Mouse (Mus musculus): ENCODE measurements around the gene Ncoa3. TPM values are rescaled to one million over a fixed set of nuclear protein-coding genes. Genes with fewer than 3 reads are reported as not detected.
A peak's percentile ranks its signal among the peaks of the same experiment; 100 is the strongest.

The Ncoa3 gene
- polyA plus RNA-seq, 1 experiment from 2014 or later: 14.6 TPM

DNA sequence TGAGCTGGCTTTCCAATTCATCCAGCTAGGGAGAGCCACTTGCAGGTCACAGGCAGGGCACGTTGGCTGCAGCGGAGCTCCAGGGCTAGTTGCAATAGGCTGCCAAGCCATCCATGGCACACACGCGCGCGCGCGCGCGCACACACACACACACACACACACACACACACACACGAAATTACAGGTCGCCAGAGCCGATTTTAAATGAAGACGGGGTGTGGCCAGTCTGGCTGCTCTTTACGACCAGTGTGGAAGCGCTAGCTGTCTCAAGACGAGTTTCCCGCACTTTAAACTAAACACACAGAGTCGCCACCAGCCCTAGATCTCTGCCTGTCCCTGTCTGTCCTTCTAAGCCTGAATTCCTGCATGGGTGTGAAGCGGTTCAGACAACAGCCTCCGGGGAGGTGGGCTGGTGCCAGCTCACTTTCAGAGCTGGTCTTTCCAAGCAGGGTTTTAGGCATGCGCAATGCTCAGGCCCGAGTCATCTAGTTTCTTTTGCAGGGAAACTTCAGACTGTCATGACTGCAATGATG, 5.4 kb upstream of the Ncoa3 start:
- no peaks in the 10 kb centered on the region; the same call in 1 of the 2 replicates for H3K4me1 ChIP-seq (replicated peaks; ENCODE audit: insufficient read depth, low read length)
- peak; percentile 52 for ATAC-seq (replicated peaks; ENCODE audit: low FRiP score, low read depth)
- peak; percentile 38; the same call in 1 of the 2 replicates for TF ChIP-seq CTCF (IDR thresholded peaks at IDR 0.05; ENCODE audit: low read depth)
- peak overlapping the region; percentile 37 for H3K4me3 ChIP-seq (replicated peaks; ENCODE audit: low read depth, low read length)
- H3K9me3 ChIP-seq (replicated peaks; ENCODE audit: low read length): no peaks in the 10 kb centered on the region
- H3K27ac ChIP-seq: peak overlapping the region; percentile 95
- H3K27me3 ChIP-seq (ENCODE audit: insufficient read depth, low read length): no peaks in the 10 kb centered on the region
- H3K36me3 ChIP-seq (ENCODE audit: insufficient read depth, low read length): no peaks in the 10 kb centered on the region
- under 1% methylated on average over 22 of the region's 23 CpGs for WGBS
- H3K9ac ChIP-seq (ENCODE audit: low read depth, low read length): peak overlapping the region; percentile 66
- DNase-seq (ENCODE audit: low spot score): peak; percentile 79
- H3K4me2 ChIP-seq (ENCODE audit: low read length): peak overlapping the region; percentile 69

DNA sequence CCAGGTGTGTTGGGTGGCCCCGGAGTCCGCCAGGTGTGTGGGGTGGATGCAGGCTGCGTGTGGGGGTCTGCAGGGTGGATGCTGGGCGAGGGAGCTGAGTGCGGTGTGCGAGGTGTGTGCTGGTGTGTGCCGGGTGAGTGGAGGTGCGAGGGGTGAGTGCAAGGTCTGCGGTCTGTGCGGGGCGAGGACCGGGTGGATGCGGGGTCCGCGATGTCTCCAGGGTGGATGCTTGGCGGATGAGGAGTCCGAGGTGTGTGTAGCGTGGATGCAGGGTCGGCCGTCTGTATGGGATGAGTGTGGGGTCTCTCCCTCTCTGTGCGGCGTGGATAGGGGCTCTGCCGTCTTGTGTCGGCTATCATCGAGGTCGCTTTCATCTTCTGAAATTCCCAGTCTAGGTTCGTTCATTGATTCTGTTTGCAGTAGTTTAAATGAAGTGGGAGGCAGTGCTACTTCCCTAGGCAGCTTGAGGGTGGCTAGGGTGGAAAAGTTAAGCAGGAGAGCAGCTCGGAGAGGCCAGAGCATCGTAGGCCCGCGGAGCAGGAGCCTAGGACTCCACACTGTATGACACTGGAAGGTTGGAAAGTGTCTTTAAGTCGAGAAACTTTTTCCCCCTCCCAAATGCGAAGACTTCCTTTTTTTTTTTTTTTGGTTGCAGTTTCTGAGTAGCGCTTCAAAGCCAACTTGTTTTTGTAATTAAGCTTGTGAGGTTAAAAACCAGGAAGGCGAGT, 901 bp downstream of the Ncoa3 start:
- 2% methylated on average over 32 of the region's 35 CpGs for WGBS

DNA sequence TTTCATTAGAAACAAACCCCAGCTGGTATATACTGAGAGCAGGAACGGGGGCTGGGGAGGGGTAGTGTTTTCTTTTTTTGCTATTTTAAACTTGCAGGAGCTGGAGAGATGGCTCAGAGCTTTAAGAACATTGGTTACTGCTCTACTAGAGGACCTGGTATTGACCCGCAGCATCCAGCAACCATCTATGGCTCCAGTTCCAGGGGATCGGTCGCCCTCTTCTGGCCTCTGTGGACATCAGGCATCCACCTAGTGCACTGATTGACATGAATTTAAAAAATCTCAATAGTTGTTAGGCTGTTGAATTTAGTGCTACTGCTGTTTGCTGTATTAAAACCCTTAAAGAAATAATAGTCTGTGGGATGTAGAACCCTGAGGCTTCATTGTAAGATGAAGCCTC, 1.9 kb downstream of the Ncoa3 start:
- H3K9me3 ChIP-seq (replicated peaks; ENCODE audit: low read length): no peaks in the 10 kb centered on the region
- no peaks in the 10 kb centered on the region for H3K36me3 ChIP-seq (ENCODE audit: insufficient read depth, low read length)
- no peak overlapping the region for H3K9ac ChIP-seq (ENCODE audit: low read depth, low read length)
- H3K4me3 ChIP-seq (replicated peaks; ENCODE audit: low read depth, low read length): no peak overlapping the region
- TF ChIP-seq CTCF (IDR thresholded peaks at IDR 0.05; ENCODE audit: low read depth): 0 out of 2 replicates have a peak, but pooled peaks have one; percentile 33
- H3K27me3 ChIP-seq (ENCODE audit: insufficient read depth, low read length): no peaks in the 10 kb centered on the region
- H3K27ac ChIP-seq: no peak overlapping the region
- ATAC-seq (replicated peaks; ENCODE audit: low FRiP score, low read depth): no peak
- 96% methylated on average over 4 of the region's 4 CpGs for WGBS
- no peak for DNase-seq (ENCODE audit: low spot score)
- H3K4me2 ChIP-seq (ENCODE audit: low read length): peak overlapping the region; percentile 94; the same call in 1 of the 2 replicates
- H3K4me1 ChIP-seq (replicated peaks; ENCODE audit: insufficient read depth, low read length): peaks cover 9% of the 10 kb centered on the region; the same call in 1 of the 2 replicates

More for the DNA sequence above, 901 bp downstream of the Ncoa3 start:
- Histone ChIP-seq H3K27me3 (ENCODE audit: insufficient read depth, low read length) (no peaks in the 10 kb centered on the region), H3K27ac (peak overlapping the region; percentile 80), H3K9ac (ENCODE audit: low read depth, low read length) (peak overlapping the region; percentile 95), H3K36me3 (ENCODE audit: insufficient read depth, low read length) (no peaks in the 10 kb centered on the region), H3K4me2 (ENCODE audit: low read length) (peak overlapping the region; percentile 94), H3K4me3 (replicated peaks; ENCODE audit: low read depth, low read length) (peak overlapping the region; percentile 88), H3K4me1 (replicated peaks; ENCODE audit: insufficient read depth, low read length) (peaks cover 3% of the 10 kb centered on the region; the same call in 1 of the 2 replicates), H3K9me3 (replicated peaks; ENCODE audit: low read length) (no peaks in the 10 kb centered on the region)
- DNase-seq (ENCODE audit: low spot score) (no peak), ATAC-seq (replicated peaks; ENCODE audit: low FRiP score, low read depth) (no peak; the same call in 1 of the 2 replicates)
- TF ChIP-seq CTCF (IDR thresholded peaks at IDR 0.05; ENCODE audit: low read depth): no peak

DNA sequence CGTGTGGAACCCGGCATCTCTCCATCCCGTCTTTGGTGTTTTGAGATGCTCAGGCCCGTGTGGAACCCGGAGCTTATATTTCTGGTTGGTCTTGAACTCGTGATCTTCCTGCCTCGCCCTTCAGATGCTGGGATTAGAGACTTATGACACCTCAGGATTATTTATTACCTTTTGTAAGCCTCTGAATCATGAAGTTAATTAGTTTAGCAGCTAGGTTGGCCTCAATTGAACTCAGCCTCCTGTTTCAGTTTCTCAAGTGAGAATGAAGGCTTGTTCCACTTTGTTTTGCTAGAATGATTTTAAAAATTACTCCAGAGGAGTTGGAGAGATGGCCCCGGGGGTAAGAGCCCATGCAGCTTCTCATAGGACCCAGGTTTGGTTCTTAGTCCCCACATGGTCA, 3.3 kb downstream of the Ncoa3 start:
- Histone ChIP-seq H3K36me3 (ENCODE audit: insufficient read depth, low read length) (no peaks in the 10 kb centered on the region), H3K27ac (peak overlapping the region; percentile 20; the same call in 1 of the 2 replicates), H3K4me1 (replicated peaks; ENCODE audit: insufficient read depth, low read length) (peaks cover 14% of the 10 kb centered on the region), H3K4me2 (ENCODE audit: low read length) (no peak overlapping the region), H3K9me3 (replicated peaks; ENCODE audit: low read length) (no peaks in the 10 kb centered on the region), H3K9ac (ENCODE audit: low read depth, low read length) (no peak overlapping the region), H3K4me3 (replicated peaks; ENCODE audit: low read depth, low read length) (no peak overlapping the region), H3K27me3 (ENCODE audit: insufficient read depth, low read length) (no peaks in the 10 kb centered on the region)
- TF ChIP-seq CTCF (IDR thresholded peaks at IDR 0.05; ENCODE audit: low read depth): no peak
- DNase-seq (ENCODE audit: low spot score) (no peak), ATAC-seq (replicated peaks; ENCODE audit: low FRiP score, low read depth) (no peak)
- WGBS: 69% methylated on average over 8 of the region's 8 CpGs

DNA sequence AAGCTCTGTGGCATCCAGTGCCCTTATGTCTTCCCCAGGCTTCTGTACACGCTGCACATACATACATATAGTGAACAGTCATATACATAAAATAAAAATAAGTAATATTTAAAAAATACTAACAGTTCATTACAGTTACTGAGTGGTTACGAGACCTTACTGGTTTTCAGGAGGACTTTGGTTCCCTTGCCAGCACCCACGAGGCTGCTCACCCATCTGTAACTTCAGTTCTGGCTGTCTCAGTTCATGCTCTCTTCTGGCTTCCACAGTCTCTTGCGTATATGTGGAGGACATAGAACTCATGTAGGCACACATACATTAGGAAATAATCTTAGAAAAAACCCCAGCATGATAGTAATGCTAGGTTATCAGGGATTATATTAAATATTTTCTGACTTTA, 3.7 kb downstream of the Ncoa3 start:
- H3K4me3 ChIP-seq (replicated peaks; ENCODE audit: low read depth, low read length): no peak overlapping the region
- DNase-seq (ENCODE audit: low spot score) (no peak), ATAC-seq (replicated peaks; ENCODE audit: low FRiP score, low read depth) (no peak)
- peaks cover 16% of the 10 kb centered on the region for H3K4me1 ChIP-seq (replicated peaks; ENCODE audit: insufficient read depth, low read length)
- peak overlapping the region; percentile 20; the same call in 1 of the 2 replicates for H3K27ac ChIP-seq
- no peaks in the 10 kb centered on the region for H3K27me3 ChIP-seq (ENCODE audit: insufficient read depth, low read length)
- TF ChIP-seq CTCF (IDR thresholded peaks at IDR 0.05; ENCODE audit: low read depth): no peak
- WGBS: 55% methylated on average over 4 of the region's 4 CpGs
- no peak overlapping the region for H3K4me2 ChIP-seq (ENCODE audit: low read length)
- no peaks in the 10 kb centered on the region for H3K36me3 ChIP-seq (ENCODE audit: insufficient read depth, low read length)
- H3K9ac ChIP-seq (ENCODE audit: low read depth, low read length): no peak overlapping the region
- H3K9me3 ChIP-seq (replicated peaks; ENCODE audit: low read length): no peaks in the 10 kb centered on the region

DNA sequence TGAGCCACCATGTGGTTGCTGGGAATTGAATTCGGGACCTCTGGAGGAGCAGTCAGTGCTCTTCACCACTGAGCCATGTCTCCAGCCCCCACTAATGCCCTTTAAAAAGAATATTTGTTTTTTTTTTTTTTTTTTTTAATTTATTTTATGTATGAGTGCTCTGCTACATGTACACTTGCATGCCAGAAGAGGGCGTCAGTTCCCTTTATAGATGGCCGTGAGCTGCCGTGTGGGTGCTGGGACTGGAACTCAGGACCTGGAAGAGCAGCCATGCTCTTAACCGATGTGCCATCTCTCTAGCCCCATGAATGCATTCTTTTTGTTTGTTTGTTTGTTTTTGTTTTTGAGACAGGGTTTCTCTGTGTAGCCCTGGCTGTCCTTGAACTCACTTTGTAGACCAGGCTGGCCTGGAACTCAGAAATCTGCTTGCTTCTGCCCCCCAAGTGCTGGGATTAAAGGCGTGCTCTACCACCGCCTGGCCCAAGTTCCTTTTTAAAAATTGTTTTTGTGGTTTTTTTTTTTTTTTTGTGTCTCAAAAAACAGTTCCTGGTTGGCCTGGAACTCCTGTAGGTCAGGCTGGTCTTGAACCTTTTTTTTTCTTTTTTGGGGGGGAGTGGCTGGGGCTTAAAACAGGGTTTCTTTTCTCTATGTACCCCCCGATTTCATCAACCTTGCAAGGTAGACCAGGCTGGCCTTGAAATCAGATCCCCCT, 5.0 kb downstream of the Ncoa3 start:
- peaks cover 16% of the 10 kb centered on the region for H3K4me1 ChIP-seq (replicated peaks; ENCODE audit: insufficient read depth, low read length)
- no peak overlapping the region for H3K4me3 ChIP-seq (replicated peaks; ENCODE audit: low read depth, low read length)
- ATAC-seq (replicated peaks; ENCODE audit: low FRiP score, low read depth) (no peak), DNase-seq (ENCODE audit: low spot score) (no peak)
- H3K27me3 ChIP-seq (ENCODE audit: insufficient read depth, low read length): no peaks in the 10 kb centered on the region
- no peak overlapping the region for H3K4me2 ChIP-seq (ENCODE audit: low read length)
- WGBS: 95% methylated on average over 8 of the region's 8 CpGs
- no peak overlapping the region for H3K9ac ChIP-seq (ENCODE audit: low read depth, low read length)
- 0 out of 2 replicates have a peak, but pooled peaks have one; percentile 17 for TF ChIP-seq CTCF (IDR thresholded peaks at IDR 0.05; ENCODE audit: low read depth)
- no peaks in the 10 kb centered on the region for H3K36me3 ChIP-seq (ENCODE audit: insufficient read depth, low read length)
- no peak overlapping the region for H3K27ac ChIP-seq
- H3K9me3 ChIP-seq (replicated peaks; ENCODE audit: low read length): no peaks in the 10 kb centered on the region

Measured in kidney, postnatal 0 days (tissue).